Mouse (Mus musculus): ENCODE results near the gene Wfdc17. TPM values are rescaled to one million over a fixed set of nuclear protein-coding genes. Genes with fewer than 3 reads are reported as not detected.

The Wfdc17 gene
- polyA plus RNA-seq, 1 experiment: not detected

DNA sequence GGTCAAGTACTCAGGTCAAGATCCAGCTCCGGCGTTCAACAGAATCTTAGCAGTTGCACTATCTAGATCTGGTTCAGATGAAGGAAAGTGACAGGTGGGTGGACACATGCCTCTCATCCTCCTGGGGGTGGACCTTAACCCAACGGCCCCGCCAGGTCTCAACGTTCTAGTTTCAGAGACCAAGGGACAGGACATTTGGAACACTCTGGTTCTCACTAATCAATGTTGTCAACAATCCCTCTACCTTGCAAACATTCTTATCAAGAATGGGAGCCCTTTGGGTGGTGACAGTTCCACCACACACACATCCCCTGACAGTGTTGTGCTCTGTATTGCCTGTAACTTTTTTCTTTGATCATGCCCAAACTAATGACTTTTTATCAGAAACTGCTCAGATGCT is 38.0 kb downstream of the Wfdc17 start:
- Histone ChIP-seq H3K9me3 (replicated peaks; ENCODE audit: control insufficient read depth, insufficient read depth, low read length, poor library complexity, severe bottlenecking) (no peaks in the 10 kb centered on the region), H3K27ac (ENCODE audit: insufficient read depth, low read length) (no peak overlapping the region), H3K9ac (ENCODE audit: low read depth, poor library complexity, severe bottlenecking) (no peak overlapping the region), H3K4me1 (ENCODE audit: control insufficient read depth, insufficient read depth, low read length) (no peaks in the 10 kb centered on the region), H3K4me3 (ENCODE audit: low read depth, low read length) (no peak overlapping the region), H3K27me3 (ENCODE audit: control insufficient read depth, insufficient read depth, low read length, poor library complexity, severe bottlenecking) (no peaks in the 10 kb centered on the region), H3K36me3 (ENCODE audit: control insufficient read depth, insufficient read depth, low read length, poor library complexity, severe bottlenecking) (no peaks in the 10 kb centered on the region)
- TF ChIP-seq POLR2A (IDR thresholded peaks at IDR 0.05; ENCODE audit: insufficient read depth, low read length): no peak
- no peak for TF ChIP-seq EP300 (IDR thresholded peaks at IDR 0.05; ENCODE audit: insufficient read depth, low read depth, low read length)
- no peak for TF ChIP-seq CTCF (IDR thresholded peaks at IDR 0.05; ENCODE audit: low read depth, low read length)

DNA sequence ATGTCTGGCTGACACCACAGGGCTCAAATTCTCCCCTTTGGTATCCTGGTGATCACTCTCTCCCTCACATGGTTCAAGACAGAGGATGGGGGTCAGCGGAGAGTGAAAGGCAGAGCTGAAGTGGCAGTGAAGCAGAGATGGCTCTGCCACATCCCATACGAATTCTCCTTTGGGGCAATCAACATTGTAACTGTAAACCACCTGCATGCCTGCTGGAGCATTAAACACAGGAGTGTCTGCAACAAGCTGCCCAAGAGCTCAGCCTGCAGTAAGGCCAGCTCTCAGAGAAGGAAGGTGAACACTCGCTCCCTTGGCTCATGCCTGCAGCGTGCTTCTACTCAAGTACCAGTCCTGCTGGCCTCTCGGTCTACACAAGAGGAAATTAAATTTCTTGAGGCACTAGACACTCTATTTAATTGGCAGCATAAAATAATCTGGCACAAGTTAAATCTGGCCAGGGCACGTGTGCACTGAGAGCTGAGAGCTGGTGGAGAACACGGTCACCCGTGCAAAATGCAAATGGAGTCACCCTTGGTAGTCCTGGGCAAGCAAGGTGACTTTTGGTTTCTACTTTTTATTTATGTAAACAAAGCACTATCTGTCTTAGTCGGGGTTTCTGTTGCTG is 39.1 kb downstream of the Wfdc17 start:
- no peak for TF ChIP-seq EP300 (IDR thresholded peaks at IDR 0.05; ENCODE audit: insufficient read depth, low read depth, low read length)
- TF ChIP-seq POLR2A (IDR thresholded peaks at IDR 0.05; ENCODE audit: insufficient read depth, low read length): no peak
- no peak for TF ChIP-seq CTCF (IDR thresholded peaks at IDR 0.05; ENCODE audit: low read depth, low read length)
- no peaks in the 10 kb centered on the region for H3K36me3 ChIP-seq (ENCODE audit: control insufficient read depth, insufficient read depth, low read length, poor library complexity, severe bottlenecking)
- no peaks in the 10 kb centered on the region for H3K4me1 ChIP-seq (ENCODE audit: control insufficient read depth, insufficient read depth, low read length)
- H3K4me3 ChIP-seq (ENCODE audit: low read depth, low read length): no peak overlapping the region
- H3K27me3 ChIP-seq (ENCODE audit: control insufficient read depth, insufficient read depth, low read length, poor library complexity, severe bottlenecking): no peaks in the 10 kb centered on the region
- no peaks in the 10 kb centered on the region for H3K9me3 ChIP-seq (replicated peaks; ENCODE audit: control insufficient read depth, insufficient read depth, low read length, poor library complexity, severe bottlenecking)
- H3K27ac ChIP-seq (ENCODE audit: insufficient read depth, low read length): no peak overlapping the region
- no peak overlapping the region for H3K9ac ChIP-seq (ENCODE audit: low read depth, poor library complexity, severe bottlenecking)

DNA sequence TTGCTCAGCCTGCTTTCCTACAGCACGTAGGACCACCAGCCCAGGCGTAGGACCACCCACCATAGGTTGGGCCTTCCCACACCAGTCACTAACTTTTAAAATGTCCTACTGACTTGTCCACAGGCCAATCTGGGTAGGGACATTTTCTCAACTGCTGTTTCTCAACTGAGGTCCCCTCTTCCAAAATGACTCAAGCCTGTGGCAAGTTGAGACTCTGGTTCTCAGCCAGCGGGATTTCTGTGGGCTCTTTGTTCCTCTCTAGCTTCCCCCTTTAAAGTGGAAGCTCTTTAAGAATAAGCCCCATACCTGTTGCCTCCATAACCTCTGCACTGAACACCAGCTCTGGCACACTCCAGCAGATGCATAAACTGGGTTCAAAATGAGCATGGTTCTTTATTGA is 39.7 kb downstream of the Wfdc17 start:
- H3K27ac ChIP-seq (ENCODE audit: insufficient read depth, low read length): no peak overlapping the region
- H3K36me3 ChIP-seq (ENCODE audit: control insufficient read depth, insufficient read depth, low read length, poor library complexity, severe bottlenecking): no peaks in the 10 kb centered on the region
- H3K4me3 ChIP-seq (ENCODE audit: low read depth, low read length): no peak overlapping the region
- no peak overlapping the region for H3K9ac ChIP-seq (ENCODE audit: low read depth, poor library complexity, severe bottlenecking)
- no peaks in the 10 kb centered on the region for H3K9me3 ChIP-seq (replicated peaks; ENCODE audit: control insufficient read depth, insufficient read depth, low read length, poor library complexity, severe bottlenecking)
- H3K4me1 ChIP-seq (ENCODE audit: control insufficient read depth, insufficient read depth, low read length): no peaks in the 10 kb centered on the region
- TF ChIP-seq POLR2A (IDR thresholded peaks at IDR 0.05; ENCODE audit: insufficient read depth, low read length) (no peak), EP300 (IDR thresholded peaks at IDR 0.05; ENCODE audit: insufficient read depth, low read depth, low read length) (no peak), CTCF (IDR thresholded peaks at IDR 0.05; ENCODE audit: low read depth, low read length) (no peak)
- H3K27me3 ChIP-seq (ENCODE audit: control insufficient read depth, insufficient read depth, low read length, poor library complexity, severe bottlenecking): no peaks in the 10 kb centered on the region

DNA sequence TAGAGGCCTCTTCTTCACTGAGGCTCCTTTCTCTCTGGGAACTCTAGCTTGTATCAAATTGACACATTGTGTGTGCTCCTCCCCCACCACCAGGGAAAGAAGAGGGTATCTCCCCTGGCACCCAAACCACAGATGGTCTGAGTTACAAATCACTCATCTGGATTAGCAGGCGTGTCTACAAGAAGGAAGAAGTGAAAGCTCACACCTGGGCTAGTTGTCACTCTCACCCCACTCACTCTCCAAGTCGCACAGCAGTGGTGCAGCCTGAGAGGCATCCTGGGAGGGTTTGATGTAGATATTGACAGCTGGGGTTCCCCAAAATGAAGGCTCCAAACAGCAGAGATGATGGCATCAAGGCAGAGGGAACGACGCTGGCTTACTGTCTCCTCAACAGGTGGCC is 42.4 kb downstream of the Wfdc17 start:
- H3K9ac ChIP-seq (ENCODE audit: low read depth, poor library complexity, severe bottlenecking): no peak overlapping the region
- no peak overlapping the region for H3K4me3 ChIP-seq (ENCODE audit: low read depth, low read length)
- H3K4me1 ChIP-seq (ENCODE audit: control insufficient read depth, insufficient read depth, low read length): no peaks in the 10 kb centered on the region
- H3K36me3 ChIP-seq (ENCODE audit: control insufficient read depth, insufficient read depth, low read length, poor library complexity, severe bottlenecking): no peaks in the 10 kb centered on the region
- TF ChIP-seq POLR2A (IDR thresholded peaks at IDR 0.05; ENCODE audit: insufficient read depth, low read length) (no peak), CTCF (IDR thresholded peaks at IDR 0.05; ENCODE audit: low read depth, low read length) (no peak), EP300 (IDR thresholded peaks at IDR 0.05; ENCODE audit: insufficient read depth, low read depth, low read length) (no peak)
- no peaks in the 10 kb centered on the region; the same call in 1 of the 2 replicates for H3K27me3 ChIP-seq (ENCODE audit: control insufficient read depth, insufficient read depth, low read length, poor library complexity, severe bottlenecking)
- H3K9me3 ChIP-seq (replicated peaks; ENCODE audit: control insufficient read depth, insufficient read depth, low read length, poor library complexity, severe bottlenecking): no peaks in the 10 kb centered on the region
- H3K27ac ChIP-seq (ENCODE audit: insufficient read depth, low read length): no peak overlapping the region

DNA sequence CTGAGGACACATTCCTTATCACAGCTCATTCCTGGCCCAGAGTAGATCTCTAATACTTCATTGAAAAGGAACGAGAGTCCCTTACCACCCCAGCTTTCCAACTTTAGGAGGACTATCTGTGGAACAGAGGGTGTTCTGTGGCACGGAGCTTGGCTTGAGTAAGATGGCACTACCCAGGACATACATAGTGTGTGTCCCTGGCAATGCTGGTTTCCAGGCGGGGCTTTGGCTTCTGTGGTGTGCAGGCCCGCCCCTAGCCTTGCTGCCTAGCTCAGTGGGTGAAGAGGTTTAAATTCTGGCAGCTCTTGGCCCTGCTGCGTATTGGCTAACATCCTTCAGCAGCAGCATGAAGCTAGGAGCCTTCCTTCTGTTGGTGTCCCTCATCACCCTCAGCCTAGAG is 42.9 kb downstream of the Wfdc17 start, which contains the start of gene Wfdc21:
Wfdc21 (plus strand) TSS at position 260 of the 400 bp plus-strand sequence.
- no peak for TF ChIP-seq EP300 (IDR thresholded peaks at IDR 0.05; ENCODE audit: insufficient read depth, low read depth, low read length)
- no peak for TF ChIP-seq POLR2A (IDR thresholded peaks at IDR 0.05; ENCODE audit: insufficient read depth, low read length)
- TF ChIP-seq CTCF (IDR thresholded peaks at IDR 0.05; ENCODE audit: low read depth, low read length): no peak
- Histone ChIP-seq H3K27ac (ENCODE audit: insufficient read depth, low read length) (no peak within 1 kb of the TSS), H3K27me3 (ENCODE audit: control insufficient read depth, insufficient read depth, low read length, poor library complexity, severe bottlenecking) (no peaks in the 10 kb centered on the region; the same call in 1 of the 2 replicates)

DNA sequence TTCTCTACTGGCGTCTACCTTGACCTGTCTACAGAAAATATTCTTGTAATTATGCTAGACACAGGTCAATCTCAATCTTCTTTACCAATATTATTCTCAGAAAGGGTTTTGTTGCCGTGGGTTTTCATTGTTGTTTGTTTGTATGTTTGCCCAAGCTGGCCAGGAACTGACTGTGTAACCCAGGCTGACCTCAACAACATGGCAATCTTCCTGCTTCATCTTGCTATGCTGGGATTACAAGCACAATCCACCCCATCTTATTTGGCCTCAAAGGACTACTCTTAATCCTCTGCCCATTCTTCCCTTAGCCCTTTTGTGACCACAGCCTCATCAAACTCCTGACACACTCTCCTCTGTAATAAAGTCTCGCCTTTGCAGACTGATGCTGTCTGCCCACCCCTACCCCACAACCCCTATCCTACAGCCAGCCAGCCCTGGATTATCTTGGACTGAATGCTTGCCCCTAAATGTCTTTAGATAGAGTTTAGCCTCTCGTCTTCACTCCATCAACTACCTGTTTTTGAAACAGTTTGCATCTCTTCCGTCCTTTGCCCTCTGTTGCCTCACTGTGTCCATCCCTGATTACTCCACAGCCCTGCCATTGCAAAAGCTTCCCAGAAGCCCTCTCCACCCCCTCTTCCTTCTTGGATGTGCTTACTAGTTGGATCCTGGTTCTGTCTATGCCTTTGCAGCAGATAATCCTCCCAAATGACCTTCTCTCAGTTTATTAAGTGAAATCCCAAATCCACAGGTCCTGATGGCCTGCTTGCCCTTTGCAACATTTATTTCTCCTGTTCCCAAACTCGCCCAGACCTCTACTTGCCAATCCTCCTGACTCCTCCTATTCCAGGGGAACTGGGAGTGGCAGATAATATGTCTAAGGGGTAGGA is 43.8 kb downstream of the Wfdc17 start:
- Histone ChIP-seq H3K4me1 (ENCODE audit: control insufficient read depth, insufficient read depth, low read length) (no peaks in the 10 kb centered on the region), H3K27me3 (ENCODE audit: control insufficient read depth, insufficient read depth, low read length, poor library complexity, severe bottlenecking) (no peaks in the 10 kb centered on the region; the same call in 1 of the 2 replicates), H3K9me3 (replicated peaks; ENCODE audit: control insufficient read depth, insufficient read depth, low read length, poor library complexity, severe bottlenecking) (no peaks in the 10 kb centered on the region), H3K27ac (ENCODE audit: insufficient read depth, low read length) (no peak overlapping the region), H3K36me3 (ENCODE audit: control insufficient read depth, insufficient read depth, low read length, poor library complexity, severe bottlenecking) (no peaks in the 10 kb centered on the region), H3K9ac (ENCODE audit: low read depth, poor library complexity, severe bottlenecking) (no peak overlapping the region), H3K4me3 (ENCODE audit: low read depth, low read length) (no peak overlapping the region)
- TF ChIP-seq POLR2A (IDR thresholded peaks at IDR 0.05; ENCODE audit: insufficient read depth, low read length): no peak
- TF ChIP-seq CTCF (IDR thresholded peaks at IDR 0.05; ENCODE audit: low read depth, low read length): no peak
- no peak for TF ChIP-seq EP300 (IDR thresholded peaks at IDR 0.05; ENCODE audit: insufficient read depth, low read depth, low read length)

More for the DNA sequence above, 42.9 kb downstream of the Wfdc17 start, which contains the start of gene Wfdc21:
- Histone ChIP-seq H3K4me1 (ENCODE audit: control insufficient read depth, insufficient read depth, low read length) (no peaks in the 10 kb centered on the region), H3K9ac (ENCODE audit: low read depth, poor library complexity, severe bottlenecking) (no peak within 1 kb of the TSS), H3K9me3 (replicated peaks; ENCODE audit: control insufficient read depth, insufficient read depth, low read length, poor library complexity, severe bottlenecking) (no peaks in the 10 kb centered on the region), H3K36me3 (ENCODE audit: control insufficient read depth, insufficient read depth, low read length, poor library complexity, severe bottlenecking) (no peaks in the 10 kb centered on the region), H3K4me3 (ENCODE audit: low read depth, low read length) (no peak within 1 kb of the TSS)

Data from ES-Bruce4 (cell line).